Mouse (Mus musculus) neural tube, embryonic 14.5 days (tissue): Measurements from ENCODE around the gene Ppp2r5b. TPM values are rescaled to one million over a fixed set of nuclear protein-coding genes. Genes with fewer than 3 reads are reported as not detected.

ENCODE experiments used
- ATAC-seq: fragments of 200-750 bp; cut with Nextera tagmentation; 2 replicates; pipeline ENCODE4 v1.8.0; 2017; ENCODE audit warnings: low read depth, mild to moderate bottlenecking, moderate TSS enrichment, moderate library complexity
- H3K27ac ChIP-seq: fragments of 300-500 bp; sonication (generic); 2 replicates; pipeline ENCODE4 v1.5.1; 2014; ENCODE audit warnings: low read depth, mild to moderate bottlenecking, control low read depth, low read length, moderate library complexity, mixed read lengths
- H3K27me3 ChIP-seq: fragments of 300-500 bp; sonication (generic); 2 replicates; pipeline ENCODE4 v1.6.1; 2014; ENCODE audit warnings: low read length; ENCODE audit not compliant: control insufficient read depth, insufficient read depth
- H3K36me3 ChIP-seq: fragments of 300-500 bp; sonication (generic); 2 replicates; pipeline ENCODE4 v1.6.1; 2014; ENCODE audit warnings: low read length, mixed read lengths; ENCODE audit not compliant: control insufficient read depth, insufficient read depth
- H3K4me1 ChIP-seq: fragments of 300-500 bp; sonication (generic); 2 replicates; pipeline ENCODE4 v1.6.1; 2014; ENCODE audit warnings: low read length; ENCODE audit not compliant: control insufficient read depth, insufficient read depth
- H3K4me2 ChIP-seq: fragments of 300-500 bp; sonication (generic); 2 replicates; pipeline ENCODE4 v1.6.1; 2014; ENCODE audit warnings: mild to moderate bottlenecking, low read depth, low read length, control low read depth
- H3K4me3 ChIP-seq: fragments of 300-500 bp; sonication (generic); 2 replicates; pipeline ENCODE4 v1.5.1; 2014; ENCODE audit warnings: low read depth, low read length, control low read depth, mixed read lengths
- H3K9ac ChIP-seq: fragments of 300-500 bp; sonication (generic); replicated peaks from 2 replicates; pipeline ENCODE4 v1.6.1; 2014; ENCODE audit warnings: low read depth, mild to moderate bottlenecking, control low read depth, low read length, mixed read lengths
- H3K9me3 ChIP-seq: fragments of 300-500 bp; sonication (generic); 2 replicates; pipeline ENCODE4 v1.6.1; 2016; ENCODE audit warnings: low read length; ENCODE audit not compliant: control insufficient read depth
- WGBS: fragments of 180-500 bp; shearing (Covaris S2); extraction: QIAGEN DNeasy Blood & Tissue Kit; methylation state at CpG from one replicate; pipeline ENCODE4 v1.1.7; 2014; 5-methylcytosine and 5-hydroxymethylcytosine counted together
- polyA plus RNA-seq: library from polyadenylated mRNA; unstranded; fragments of >200 nt; fragmentation: Nextera tagmentation; extraction: Ambion mirVana; gene quantifications from 2 replicates; pipeline ENCODE4 v1.2.1, GENCODE M21; 2014

Gene Ppp2r5b
- polyA plus RNA-seq, 1 experiment from 2014 or later: 154 TPM

GRCm38 (mm10) chr19:6277661-6278438, 42.2 kb upstream of the Ppp2r5b start:
- H3K4me3 ChIP-seq: peak overlapping the region; percentile 79
- no peak overlapping the region for H3K27ac ChIP-seq
- no peaks in the 10 kb centered on the region for H3K27me3 ChIP-seq
- WGBS: 7% methylated on average over 10 of the region's 10 CpGs
- no peak for ATAC-seq
- H3K36me3 ChIP-seq: peaks cover 18% of the 10 kb centered on the region
- H3K4me2 ChIP-seq: peak overlapping the region; percentile 100
- H3K9me3 ChIP-seq: no peaks in the 10 kb centered on the region
- peak overlapping the region; percentile 72 for H3K9ac ChIP-seq
- H3K4me1 ChIP-seq: peaks cover 24% of the 10 kb centered on the region

GRCm38 (mm10) chr19:6276426-6277421, 41.1 kb upstream of the Ppp2r5b start, which contains the start of gene Ehd1:
Gene Ehd1, plus strand, starts transcription at chr19:6276725.
- Histone ChIP-seq H3K27me3 (no peaks in the 10 kb centered on the region), H3K9me3 (no peaks in the 10 kb centered on the region), H3K9ac (peak within 1 kb of the TSS; percentile 72), H3K4me2 (peak within 1 kb of the TSS; percentile 100), H3K36me3 (peaks cover 12% of the 10 kb centered on the region), H3K4me1 (peaks cover 24% of the 10 kb centered on the region), H3K27ac (peak within 1 kb of the TSS; percentile 77), H3K4me3 (peak within 1 kb of the TSS; percentile 79)
- ATAC-seq: peak; percentile 95
- under 1% methylated on average over 89 of the region's 106 CpGs for WGBS

DNA sequence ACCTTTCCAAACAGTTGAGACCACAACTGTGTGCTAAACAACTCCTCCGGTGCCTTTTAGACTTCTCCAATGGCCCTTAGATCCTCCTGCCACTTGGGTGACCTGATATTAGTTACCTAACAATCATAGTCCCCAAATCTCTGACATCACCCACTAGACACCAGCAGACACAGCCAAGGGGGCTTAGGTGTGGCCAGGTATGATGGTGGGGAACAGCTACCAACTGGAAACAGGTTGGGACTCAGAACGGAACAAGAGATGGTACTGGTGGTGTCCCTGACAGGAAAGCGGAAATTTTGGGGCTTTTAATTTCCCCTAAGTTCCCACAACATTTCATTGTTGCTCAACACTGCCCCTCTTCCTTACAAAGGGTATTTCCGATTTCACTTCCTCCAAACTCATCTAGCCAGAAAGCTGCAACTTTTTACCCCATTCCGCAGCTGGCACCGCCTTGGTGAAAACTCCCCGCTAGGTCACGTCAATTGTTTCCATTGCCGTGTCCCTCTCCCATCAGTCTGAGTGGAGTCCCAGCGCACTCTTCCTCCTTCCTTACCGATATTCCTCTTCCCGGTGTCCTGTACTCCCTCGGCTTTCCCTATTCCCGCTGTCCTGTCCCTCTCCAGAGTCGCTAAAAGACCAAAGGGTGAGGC, 40.2 kb upstream of the Ppp2r5b start:
- Histone ChIP-seq H3K4me1 (peaks cover 24% of the 10 kb centered on the region), H3K4me2 (peak overlapping the region; percentile 100), H3K4me3 (peak overlapping the region; percentile 79), H3K9me3 (no peaks in the 10 kb centered on the region), H3K27me3 (no peaks in the 10 kb centered on the region), H3K9ac (peak overlapping the region; percentile 65), H3K36me3 (peaks cover 3% of the 10 kb centered on the region; the same call in 1 of the 2 replicates), H3K27ac (peak overlapping the region; percentile 56)
- 8% methylated on average over 15 of the region's 15 CpGs for WGBS
- ATAC-seq: peak; percentile 33

GRCm38 (mm10) chr19:6273998-6274608, 38.4 kb upstream of the Ppp2r5b start:
- 89% methylated on average over 13 of the region's 13 CpGs for WGBS
- Histone ChIP-seq H3K9ac (no peak overlapping the region), H3K27me3 (no peaks in the 10 kb centered on the region), H3K4me1 (peaks cover 14% of the 10 kb centered on the region), H3K9me3 (no peaks in the 10 kb centered on the region), H3K4me3 (no peak overlapping the region), H3K36me3 (no peaks in the 10 kb centered on the region), H3K27ac (no peak overlapping the region), H3K4me2 (no peak overlapping the region)
- no peak for ATAC-seq

GRCm38 (mm10) chr19:6273592-6273991, 37.9 kb upstream of the Ppp2r5b start:
- H3K9me3 ChIP-seq: no peaks in the 10 kb centered on the region
- H3K27ac ChIP-seq: no peak overlapping the region
- H3K4me1 ChIP-seq: peaks cover 9% of the 10 kb centered on the region
- H3K27me3 ChIP-seq: no peaks in the 10 kb centered on the region
- ATAC-seq: no peak
- H3K4me3 ChIP-seq: no peak overlapping the region
- no peak overlapping the region for H3K9ac ChIP-seq
- no peak overlapping the region for H3K4me2 ChIP-seq
- no peaks in the 10 kb centered on the region for H3K36me3 ChIP-seq
- 83% methylated on average over 4 of the region's 4 CpGs for WGBS

- 86% methylated on average over 4 of the region's 4 CpGs for WGBS
Observed at GRCm38 (mm10) chr19:6272738-6273137, 37.1 kb upstream of the Ppp2r5b start.

GRCm38 (mm10) chr19:6272053-6272452, 36.4 kb upstream of the Ppp2r5b start:
- Histone ChIP-seq H3K4me3 (no peak overlapping the region), H3K9ac (no peak overlapping the region), H3K27me3 (no peaks in the 10 kb centered on the region), H3K36me3 (no peaks in the 10 kb centered on the region), H3K4me1 (no peaks in the 10 kb centered on the region), H3K9me3 (no peaks in the 10 kb centered on the region), H3K27ac (no peak overlapping the region), H3K4me2 (no peak overlapping the region)
- WGBS: 70% methylated on average over 7 of the region's 7 CpGs
- no peak for ATAC-seq

More at GRCm38 (mm10) chr19:6272738-6273137, 37.1 kb upstream of the Ppp2r5b start:
- H3K27me3 ChIP-seq: no peaks in the 10 kb centered on the region
- peaks cover under 1% of the 10 kb centered on the region; the same call in 1 of the 2 replicates for H3K4me1 ChIP-seq
- no peak overlapping the region for H3K9ac ChIP-seq
- no peak for ATAC-seq
- H3K4me2 ChIP-seq: no peak overlapping the region
- no peak overlapping the region for H3K4me3 ChIP-seq
- no peaks in the 10 kb centered on the region for H3K9me3 ChIP-seq
- no peak overlapping the region for H3K27ac ChIP-seq
- no peaks in the 10 kb centered on the region for H3K36me3 ChIP-seq

DNA sequence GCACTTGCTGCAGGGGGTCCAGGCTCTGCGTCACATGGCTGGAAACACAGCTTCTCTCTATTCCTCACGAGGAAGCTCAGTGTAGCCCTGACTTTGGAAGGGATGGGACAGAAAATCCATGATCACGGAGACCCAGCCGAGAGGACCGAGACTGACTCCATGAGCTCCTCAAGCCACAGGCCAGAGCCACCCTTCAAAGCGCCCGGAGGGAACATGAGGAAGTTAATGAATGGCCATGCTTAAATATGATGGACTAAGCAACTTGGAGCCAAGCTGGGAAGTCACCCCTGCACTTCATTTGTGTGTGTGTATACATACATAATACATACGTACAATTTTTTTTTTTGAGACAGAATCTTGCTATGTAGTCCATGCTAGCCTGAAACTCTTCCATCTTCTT, 35.5 kb upstream of the Ppp2r5b start:
- Histone ChIP-seq H3K9ac (no peak overlapping the region), H3K4me1 (no peaks in the 10 kb centered on the region), H3K9me3 (no peaks in the 10 kb centered on the region), H3K27ac (no peak overlapping the region), H3K4me3 (no peak overlapping the region), H3K4me2 (no peak overlapping the region), H3K27me3 (no peaks in the 10 kb centered on the region), H3K36me3 (no peaks in the 10 kb centered on the region)
- no peak for ATAC-seq
- WGBS: 44% methylated on average over 8 of the region's 8 CpGs
